Comparison of ENCODE assay signal across 8 mouse cellular contexts in genomic region chr8:76901430-76902204, GRCm38 (mm10). TPM values are rescaled to one million over a fixed set of nuclear protein-coding genes. Genes with fewer than 3 reads are reported as not detected.
DNase-seq lines count a peak whose midpoint lies in the region; ATAC-seq lines count a peak whose summit lies in the region.

No protein-coding gene starts in this region.

- peak overlapping the region; percentile 46 for H3K9ac ChIP-seq in embryonic facial prominence, embryonic 12.5 days
- H3K9ac ChIP-seq in midbrain, embryonic 12.5 days (replicated peaks): peak overlapping the region; percentile 49; the same call in 1 of the 2 replicates

- peak; percentile 97 for ATAC-seq in embryonic facial prominence, embryonic 12.5 days (ENCODE audit: insufficient number of reproducible peaks, insufficient read depth, low FRiP score, low TSS enrichment)
- peak; percentile 97 for ATAC-seq in midbrain, embryonic 12.5 days (ENCODE audit: low FRiP score, low read depth)

- no peaks in the 10 kb centered on the region for H3K36me3 ChIP-seq in embryonic facial prominence, embryonic 12.5 days
- H3K36me3 ChIP-seq in limb, embryonic 10.5 days: no peaks in the 10 kb centered on the region
- no peaks in the 10 kb centered on the region for H3K36me3 ChIP-seq in midbrain, embryonic 12.5 days

- peak overlapping the region; percentile 99 for H3K4me2 ChIP-seq in embryonic facial prominence, embryonic 12.5 days (replicated peaks)
- peak overlapping the region; percentile 100 for H3K4me2 ChIP-seq in midbrain, embryonic 12.5 days (replicated peaks)

- H3K27ac ChIP-seq in embryonic facial prominence, embryonic 12.5 days: no peak overlapping the region
- peak overlapping the region; percentile 61; the same call in 1 of the 2 replicates for H3K27ac ChIP-seq in limb, embryonic 10.5 days
- H3K27ac ChIP-seq in midbrain, embryonic 12.5 days (replicated peaks): no peak overlapping the region

- H3K4me1 ChIP-seq in embryonic facial prominence, embryonic 12.5 days: peaks cover 20% of the 10 kb centered on the region; the same call in 1 of the 2 replicates
- H3K4me1 ChIP-seq in limb, embryonic 10.5 days: peaks cover 37% of the 10 kb centered on the region
- H3K4me1 ChIP-seq in midbrain, embryonic 12.5 days: peaks cover 23% of the 10 kb centered on the region

- peak overlapping the region; percentile 68 for H3K4me3 ChIP-seq in embryonic facial prominence, embryonic 12.5 days
- peak overlapping the region; percentile 71 for H3K4me3 ChIP-seq in limb, embryonic 10.5 days
- H3K4me3 ChIP-seq in midbrain, embryonic 12.5 days: peak overlapping the region; percentile 61

- under 1% methylated on average over 41 of the region's 41 CpGs for WGBS in embryonic facial prominence, embryonic 12.5 days
- WGBS in limb, embryonic 10.5 days: under 1% methylated on average over 40 of the region's 41 CpGs
- WGBS in midbrain, embryonic 12.5 days: under 1% methylated on average over 39 of the region's 41 CpGs

- peak; percentile 98 to 99 for DNase-seq in adrenal gland, postnatal 36 days
- DNase-seq in heart, adult 18-20 months: peak; percentile 98 to 100
- peak; percentile 98 for DNase-seq in kidney, adult 18-20 months
- peak; percentile 94 for DNase-seq in limb, embryonic 10.5 days (ENCODE audit: low spot score)
- DNase-seq in skeletal muscle tissue, adult 2 months (ENCODE audit: low read depth, low spot score): peak; percentile 98
- no peak for DNase-seq in MN1 (ENCODE audit: low spot score)

- H3K9me3 ChIP-seq in embryonic facial prominence, embryonic 12.5 days: no peaks in the 10 kb centered on the region
- no peaks in the 10 kb centered on the region for H3K9me3 ChIP-seq in limb, embryonic 10.5 days (replicated peaks)
- H3K9me3 ChIP-seq in midbrain, embryonic 12.5 days: no peaks in the 10 kb centered on the region

- peaks cover 55% of the 10 kb centered on the region for H3K27me3 ChIP-seq in embryonic facial prominence, embryonic 12.5 days
- H3K27me3 ChIP-seq in limb, embryonic 10.5 days (ENCODE audit: low read depth, poor library complexity, severe bottlenecking): peaks cover 80% of the 10 kb centered on the region
- H3K27me3 ChIP-seq in midbrain, embryonic 12.5 days: peaks cover 54% of the 10 kb centered on the region

RNA-seq across cellular contexts. Expression of gene Nr3c2, which starts 2.4 kb away (rescaled TPM):
- 10 to 100 TPM in 1 of 2 experiments, 1 to 10 TPM in 1; 5.5 to 13.5 TPM for total RNA-seq in adrenal gland, postnatal 36 days (2021)
- 1.2 and 1.5 TPM in 2 replicates for polyA plus RNA-seq in embryonic facial prominence, embryonic 12.5 days (2016; fragmentation: Nextera tagmentation; extraction: Ambion mirVana)
- 10 to 100 TPM; 19.3 TPM for total RNA-seq in heart, adult 18-20 months (2021)
- 0.35 and 0.41 TPM in 2 replicates for polyA plus RNA-seq in limb, embryonic 10.5 days (2016; fragmentation: Nextera tagmentation; extraction: Ambion mirVana)
- 0.98 and 1.4 TPM in 2 replicates for polyA plus RNA-seq in midbrain, embryonic 12.5 days (2016; fragmentation: Nextera tagmentation; extraction: Ambion mirVana)
